Mouse (Mus musculus) thymus, postnatal 25 days (tissue): ENCODE results near the gene Ica1.
A peak's percentile ranks its signal among the peaks of the same experiment; 100 is the strongest.

Source experiments
- DNase-seq: peaks from one replicate; pipeline ENCODE4 v3.0.0; 2022

Ica1 gene

GRCm38 (mm10) chr6:8683379-8683778 is 94.9 kb downstream of the Ica1 start:
- no peak for DNase-seq

- DNase-seq, result no peak
These were observed 97.4 kb downstream of the Ica1 start for GRCm38 (mm10) chr6:8680931-8681330.

DNA sequence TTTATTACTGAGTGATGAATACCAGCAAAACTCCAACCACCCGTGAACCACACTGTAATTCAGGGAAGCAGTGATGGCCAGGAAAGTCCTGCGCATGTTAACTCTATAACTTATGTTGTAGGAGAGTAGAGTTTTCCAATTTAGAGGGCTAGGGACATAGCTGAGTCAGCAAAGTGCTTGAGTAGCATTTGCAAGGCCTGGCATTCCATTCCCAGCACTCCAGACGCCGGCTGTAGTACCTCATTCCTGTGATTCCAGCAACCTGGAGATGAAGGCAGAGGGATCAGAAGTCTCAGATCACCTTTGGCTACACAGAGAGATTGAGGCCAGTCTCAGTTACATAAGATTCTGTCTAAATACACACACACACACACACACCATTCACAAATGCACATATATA is 105.3 kb downstream of the Ica1 start:
- DNase-seq, result no peak

GRCm38 (mm10) chr6:8669343-8669742 is 108.9 kb downstream of the Ica1 start:
- no peak for DNase-seq

DNA sequence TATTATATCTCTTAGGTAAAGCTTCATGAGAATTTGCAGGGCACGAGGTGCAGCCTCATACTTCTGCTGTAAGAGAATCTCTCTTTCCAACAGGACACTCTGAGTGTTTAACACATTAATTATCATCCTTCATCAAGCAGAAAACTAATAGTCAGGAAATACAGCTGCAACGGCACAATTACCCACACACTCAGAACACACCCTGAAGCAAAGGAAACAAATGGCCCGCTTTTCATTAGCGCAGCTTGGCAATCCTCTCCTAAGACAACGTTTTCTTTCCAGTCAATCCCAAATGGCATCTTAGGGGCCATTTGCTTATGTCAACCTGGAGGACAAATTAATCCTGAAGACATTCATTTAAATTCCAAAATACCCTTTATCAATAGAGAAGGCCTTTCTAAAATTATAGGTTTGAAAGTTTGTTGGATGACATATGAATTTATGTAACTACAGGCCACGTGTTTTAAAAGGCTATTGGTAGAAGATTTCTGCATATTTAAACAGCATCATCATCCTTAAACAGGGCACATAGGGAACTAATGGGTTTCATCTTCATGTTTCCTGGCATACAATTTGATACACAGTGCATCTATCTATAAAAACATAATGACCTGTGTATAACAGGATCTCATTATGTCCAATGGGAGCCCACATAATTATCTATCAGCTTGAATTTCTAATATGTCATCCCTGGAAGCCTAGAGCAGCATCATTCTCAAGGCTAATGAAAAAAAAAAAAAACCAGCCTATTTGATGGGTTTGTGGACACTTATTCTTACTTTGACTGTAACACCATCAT is 110.1 kb downstream of the Ica1 start:
- no peak for DNase-seq

- DNase-seq, result no peak
These were observed 112.5 kb downstream of the Ica1 start for GRCm38 (mm10) chr6:8665786-8666185.

DNA sequence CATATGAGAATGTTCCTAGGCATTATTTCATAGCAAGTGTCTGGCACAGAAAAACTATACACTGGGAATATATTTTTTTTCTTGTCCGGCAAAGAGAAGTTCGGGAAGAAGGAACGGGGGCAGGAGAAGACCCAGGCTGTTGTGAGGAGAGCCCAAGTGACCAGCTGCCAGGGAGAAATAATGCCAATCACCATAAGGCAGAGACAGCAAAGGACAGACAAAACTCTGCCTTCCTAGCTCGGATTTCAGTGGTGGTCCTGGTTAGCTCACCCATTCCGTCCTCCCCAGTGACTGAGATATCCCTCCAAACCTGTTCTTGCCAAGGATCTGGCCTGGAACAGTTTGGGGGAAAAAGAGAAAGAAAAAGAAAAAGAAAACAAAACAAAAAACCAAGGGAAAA is 113.3 kb downstream of the Ica1 start:
- no peak for DNase-seq

- DNase-seq, result no peak
These were observed 115.1 kb downstream of the Ica1 start for GRCm38 (mm10) chr6:8663092-8663740.

GRCm38 (mm10) chr6:8661404-8661803 is 116.9 kb downstream of the Ica1 start:
- no peak for DNase-seq

DNA sequence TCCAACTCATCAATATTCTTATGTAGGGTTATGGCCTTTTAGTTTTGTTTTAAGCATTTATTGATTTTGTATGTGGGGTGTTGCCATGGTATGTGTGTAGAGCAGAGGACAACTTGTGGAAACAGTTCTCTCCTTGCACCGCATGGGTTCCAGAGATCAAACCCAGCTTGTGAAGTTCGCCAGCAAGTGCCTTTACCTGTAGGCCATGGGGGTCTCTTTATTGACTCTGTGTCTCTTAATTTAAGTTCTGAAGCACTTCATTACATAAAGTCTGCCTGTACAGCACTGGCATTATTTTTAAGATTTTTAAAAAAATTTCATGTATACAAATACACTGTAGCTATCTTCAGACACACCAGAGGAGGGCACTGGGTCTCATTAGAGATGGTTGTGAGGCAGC is 118.2 kb downstream of the Ica1 start:
- DNase-seq, result no peak

GRCm38 (mm10) chr6:8659194-8659959 is 118.9 kb downstream of the Ica1 start:
- no peak for DNase-seq

DNA sequence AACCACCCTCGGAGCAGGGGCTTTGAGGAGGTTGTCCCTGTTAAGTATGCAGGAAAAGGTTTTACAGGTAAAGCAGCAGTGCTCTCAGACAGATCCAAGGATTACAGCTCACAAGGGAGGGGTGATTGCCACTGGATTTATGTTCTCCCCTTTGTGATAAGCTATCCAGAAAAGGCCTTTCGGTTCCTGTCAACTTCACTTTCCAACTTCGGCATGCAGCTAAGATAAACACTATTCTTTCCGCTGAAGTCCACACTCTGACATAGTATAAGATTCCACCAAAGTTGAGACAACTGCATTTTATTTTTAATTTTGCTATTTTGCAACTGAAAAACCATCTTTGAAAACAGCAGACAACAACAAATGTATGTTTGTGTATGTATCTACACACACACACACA is 119.9 kb downstream of the Ica1 start:
- DNase-seq, result no peak

DNA sequence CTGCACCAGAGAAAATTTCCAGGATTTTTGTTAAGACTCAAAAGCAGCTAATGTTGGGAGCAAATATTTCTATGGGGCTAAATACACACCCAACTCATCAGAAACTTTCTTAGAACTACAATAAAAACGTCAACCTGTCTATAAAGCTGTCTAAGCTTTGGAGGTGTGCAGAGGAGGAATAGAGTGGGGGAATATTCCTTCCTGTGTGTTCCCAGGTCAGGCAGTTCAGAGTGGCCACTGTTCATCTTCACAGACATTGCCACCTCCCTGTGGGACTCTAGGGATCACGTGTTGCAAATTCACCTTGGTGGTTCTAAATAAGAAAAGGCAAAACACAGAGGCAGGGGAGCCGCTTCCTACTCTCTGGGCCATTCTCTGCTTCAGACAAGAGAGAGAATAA is 120.8 kb downstream of the Ica1 start:
- DNase-seq, result no peak

DNA sequence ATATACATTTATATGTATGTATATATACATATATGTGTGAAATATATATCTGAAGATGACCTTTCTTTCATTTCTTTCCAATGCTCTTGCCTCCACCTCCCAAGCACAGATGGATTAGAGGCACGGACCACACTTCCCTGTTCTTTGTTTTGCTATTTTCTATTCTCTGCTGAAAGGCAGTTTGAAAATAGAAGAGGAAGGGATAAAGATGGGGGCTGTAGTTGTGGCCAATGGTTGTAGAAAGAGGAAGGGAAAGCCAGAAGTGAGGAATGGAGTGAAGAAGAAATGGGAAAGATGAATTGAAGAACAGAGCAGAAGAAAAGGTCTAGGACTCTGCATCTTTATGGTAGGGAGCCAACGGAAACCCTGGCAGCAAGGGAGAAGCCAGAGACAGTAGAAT is 122.8 kb downstream of the Ica1 start:
- no peak for DNase-seq

- no peak for DNase-seq
These were observed 127.9 kb downstream of the Ica1 start for GRCm38 (mm10) chr6:8650413-8650812.

GRCm38 (mm10) chr6:8649295-8649865 is 128.9 kb downstream of the Ica1 start:
- DNase-seq, result no peak

DNA sequence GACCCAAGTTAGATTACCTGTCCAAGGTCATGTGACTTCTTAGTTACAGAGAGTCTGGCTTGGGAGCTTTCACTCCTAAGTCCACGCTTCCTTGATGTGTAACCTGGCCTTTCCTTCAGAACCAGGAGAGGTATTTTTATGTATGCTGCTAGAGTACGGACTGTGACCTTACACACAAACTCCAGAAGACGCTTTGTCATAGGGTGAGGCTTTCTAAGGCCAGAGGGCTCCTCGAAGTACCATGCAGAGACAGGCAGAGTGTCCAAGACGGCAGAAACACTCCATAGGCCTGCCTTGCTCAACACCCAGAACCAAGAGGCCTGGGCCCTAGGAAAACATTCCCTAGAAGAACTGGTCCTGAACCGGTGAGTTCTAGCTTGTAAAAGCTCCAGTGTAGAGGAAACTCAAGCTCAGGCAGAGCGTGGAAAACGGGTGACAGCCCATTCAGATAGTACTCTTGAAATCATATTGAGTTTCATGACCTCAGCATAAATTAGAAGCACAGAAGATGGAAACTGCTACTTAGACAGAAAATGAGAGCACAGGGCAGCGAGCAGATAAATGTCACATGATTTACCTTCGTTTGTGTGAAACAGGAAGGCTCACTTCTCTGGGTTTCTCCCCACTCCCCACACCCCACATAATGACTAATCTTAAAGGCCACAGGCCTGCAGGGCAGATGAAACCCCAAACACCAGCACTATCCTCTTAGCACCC is 129.9 kb downstream of the Ica1 start:
- peak; percentile 11 for DNase-seq

DNA sequence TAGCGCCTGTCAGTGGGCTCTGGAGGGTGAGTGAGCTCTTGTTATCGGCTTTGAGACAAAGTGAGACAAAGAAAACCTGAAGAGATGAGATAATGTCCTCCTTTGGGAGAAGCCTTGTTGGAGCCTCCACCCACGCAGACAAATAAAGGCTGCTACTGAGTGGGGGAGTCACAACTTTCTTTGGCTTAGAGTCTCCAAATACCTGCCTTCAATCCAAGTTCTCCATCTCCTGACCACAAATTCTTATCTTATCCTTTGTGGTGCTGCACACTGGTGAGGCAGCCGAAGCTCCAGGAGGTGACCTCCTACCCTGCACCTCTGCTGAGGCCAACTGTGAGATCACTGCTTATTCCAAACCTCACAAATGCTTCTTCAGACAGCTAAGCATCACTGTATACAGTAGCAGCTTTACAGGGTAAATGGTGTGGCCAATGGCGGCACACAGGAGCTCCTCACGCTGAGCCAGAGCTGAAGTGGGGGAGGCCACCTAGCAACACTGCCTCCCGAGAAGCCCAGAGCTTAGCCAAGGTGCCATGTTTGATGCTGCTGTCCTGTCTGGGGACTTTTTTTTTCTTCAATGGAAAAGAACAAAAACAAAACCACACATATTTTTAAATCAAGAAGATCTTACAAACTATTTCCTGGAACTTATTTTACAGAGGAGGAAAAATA is 130.6 kb downstream of the Ica1 start:
- no peak for DNase-seq

DNA sequence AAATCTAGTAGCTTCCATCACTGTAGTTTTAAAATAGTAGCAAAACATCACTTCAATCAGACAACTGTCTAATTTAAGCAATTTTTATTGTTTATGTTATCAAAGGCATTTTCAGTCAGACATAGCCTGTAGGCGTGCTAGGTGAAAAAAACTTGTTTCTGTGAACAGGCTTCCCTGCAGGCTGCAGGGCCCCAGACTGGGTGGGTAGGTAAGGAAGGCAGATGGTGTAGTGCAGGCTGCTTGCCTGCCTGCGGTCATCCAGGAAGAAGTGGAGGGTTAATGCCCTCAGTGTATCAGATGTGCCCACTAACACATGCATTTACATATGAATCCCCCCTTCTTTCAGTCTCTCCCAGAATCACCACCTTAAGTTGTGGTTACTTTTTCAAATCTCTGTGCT is 132.6 kb downstream of the Ica1 start:
- DNase-seq, result no peak

- DNase-seq, result no peak
These were observed 133.6 kb downstream of the Ica1 start for GRCm38 (mm10) chr6:8644703-8645102.

- DNase-seq, result no peak
These were observed 137.4 kb downstream of the Ica1 start for GRCm38 (mm10) chr6:8640863-8641262.

GRCm38 (mm10) chr6:8639526-8639925 is 138.8 kb downstream of the Ica1 start:
- no peak for DNase-seq
